Mouse (Mus musculus): ENCODE measurements around the gene Cttn.

The Cttn gene

GRCm38 (mm10) chr7:144448186-144448585 is 22.6 kb downstream of the Cttn start:
- DNase-seq = no peak

GRCm38 (mm10) chr7:144447146-144447545 is 23.7 kb downstream of the Cttn start:
- peak; percentile 58 for DNase-seq

GRCm38 (mm10) chr7:144444788-144445187 is 26.0 kb downstream of the Cttn start:
- DNase-seq = peak; percentile 13

GRCm38 (mm10) chr7:144441976-144442375 is 28.8 kb downstream of the Cttn start:
- no peak for DNase-seq

- DNase-seq = no peak
Observed at GRCm38 (mm10) chr7:144441466-144441865, 29.3 kb downstream of the Cttn start.

GRCm38 (mm10) chr7:144438811-144439210 is 32.0 kb downstream of the Cttn start:
- DNase-seq = no peak

GRCm38 (mm10) chr7:144432920-144433319 is 37.9 kb downstream of the Cttn start:
- no peak for DNase-seq

GRCm38 (mm10) chr7:144427460-144427859 is 43.3 kb downstream of the Cttn start:
- peak; percentile 7 for DNase-seq

- no peak for DNase-seq
Observed at GRCm38 (mm10) chr7:144426594-144426993, 44.2 kb downstream of the Cttn start.

- peak; percentile 38 for DNase-seq
Observed at GRCm38 (mm10) chr7:144425953-144426352, 44.9 kb downstream of the Cttn start.

- no peak for DNase-seq
Observed at GRCm38 (mm10) chr7:144421478-144421877, 49.3 kb downstream of the Cttn start.

- DNase-seq = no peak
Observed at GRCm38 (mm10) chr7:144420552-144420951, 50.3 kb downstream of the Cttn start.

GRCm38 (mm10) chr7:144417644-144418343 is 53.0 kb downstream of the Cttn start:
- peak; percentile 36 for DNase-seq

GRCm38 (mm10) chr7:144417234-144417633 is 53.6 kb downstream of the Cttn start:
- DNase-seq = no peak

- DNase-seq = peak; percentile 30
Observed at GRCm38 (mm10) chr7:144415795-144416194, 55.0 kb downstream of the Cttn start.

GRCm38 (mm10) chr7:144414632-144415031 is 56.2 kb downstream of the Cttn start:
- no peak for DNase-seq

GRCm38 (mm10) chr7:144411967-144412906 is 58.6 kb downstream of the Cttn start:
- no peak for DNase-seq

- DNase-seq = no peak
Observed at GRCm38 (mm10) chr7:144409682-144410081, 61.1 kb downstream of the Cttn start.

- no peak for DNase-seq
Observed at GRCm38 (mm10) chr7:144408464-144409000, 62.3 kb downstream of the Cttn start.

GRCm38 (mm10) chr7:144407675-144408074 is 63.1 kb downstream of the Cttn start:
- DNase-seq = no peak

- DNase-seq = no peak
Observed at GRCm38 (mm10) chr7:144402492-144402891, 68.3 kb downstream of the Cttn start.

- no peak for DNase-seq
Observed at GRCm38 (mm10) chr7:144391727-144392126, 79.1 kb downstream of the Cttn start.

- no peak for DNase-seq
Observed at GRCm38 (mm10) chr7:144390676-144391075, 80.1 kb downstream of the Cttn start.

- no peak for DNase-seq
Observed at GRCm38 (mm10) chr7:144389704-144390103, 81.1 kb downstream of the Cttn start.
